Mouse (Mus musculus) limb, embryonic 14.5 days (tissue): ENCODE measurements at regions not wholly inside any gene's neighbourhood (a gene's known extent, or its start where the extent isn't known, plus 50 kb on each side); places are given as distances from the start of the nearest gene placed in this dataset.

Experiments
- ATAC-seq: fragments of 200-750 bp; cut with Nextera tagmentation; 2 replicates; pipeline ENCODE4 v1.8.0; 2017; ENCODE audit warnings: low read depth, moderate number of reproducible peaks, moderate TSS enrichment; ENCODE audit not compliant: low FRiP score
- DNase-seq: peaks from one replicate; pipeline ENCODE4 v3.0.0-alpha.2; 2015; ENCODE audit warnings: low spot score
- H3K27ac ChIP-seq: fragments of 300-500 bp; sonication (generic); replicated peaks from 2 replicates; pipeline ENCODE4 v1.5.1; 2014; ENCODE audit warnings: low read depth, mild to moderate bottlenecking, low read length, moderate library complexity, mixed read lengths
- H3K27me3 ChIP-seq: fragments of 300-500 bp; sonication (generic); 2 replicates; pipeline ENCODE4 v1.6.1; 2014; ENCODE audit warnings: low read length, mixed read lengths; ENCODE audit not compliant: control insufficient read depth, insufficient read depth
- H3K36me3 ChIP-seq: fragments of 300-500 bp; sonication (generic); 2 replicates; pipeline ENCODE4 v1.6.1; 2014; ENCODE audit warnings: mild to moderate bottlenecking, low read length, moderate library complexity, mixed read lengths; ENCODE audit not compliant: control insufficient read depth, insufficient read depth
- H3K4me1 ChIP-seq: fragments of 300-500 bp; sonication (generic); 2 replicates; pipeline ENCODE4 v1.6.1; 2014; ENCODE audit warnings: antibody characterized with exemption, low read length, mixed read lengths; ENCODE audit not compliant: control insufficient read depth, insufficient read depth
- H3K4me2 ChIP-seq: fragments of 300-500 bp; sonication (generic); replicated peaks from 2 replicates; pipeline ENCODE4 v1.6.1; 2014; ENCODE audit warnings: low read depth, mild to moderate bottlenecking, low read length, moderate library complexity; ENCODE audit not compliant: severe bottlenecking
- H3K4me3 ChIP-seq: fragments of 300-500 bp; sonication (generic); replicated peaks from 2 replicates; pipeline ENCODE4 v1.5.1; 2014; ENCODE audit warnings: low read length
- H3K9ac ChIP-seq: fragments of 300-500 bp; sonication (generic); 2 replicates; pipeline ENCODE4 v1.6.1; 2014; ENCODE audit warnings: mild to moderate bottlenecking, low read depth, low read length, moderate library complexity; ENCODE audit not compliant: severe bottlenecking
- H3K9me3 ChIP-seq: fragments of 300-500 bp; sonication (generic); 2 replicates; pipeline ENCODE4 v1.6.1; 2016; ENCODE audit warnings: low read length; ENCODE audit not compliant: control insufficient read depth
- POLR2A ChIP-seq: fragments of 200-500 bp; IDR thresholded peaks from 2 replicates; pipeline ENCODE4 v1.8.0; 2012; ENCODE audit warnings: inconsistent platforms, mild to moderate bottlenecking, moderate library complexity, borderline replicate concordance; ENCODE audit not compliant: insufficient read depth, insufficient read length; ENCODE audit errors: extremely low read depth
- WGBS: fragments of 180-500 bp; shearing (Covaris S2); extraction: QIAGEN DNeasy Blood & Tissue Kit; methylation state at CpG from one replicate; pipeline ENCODE4 v1.1.7; 2014; 5-methylcytosine and 5-hydroxymethylcytosine counted together

DNA sequence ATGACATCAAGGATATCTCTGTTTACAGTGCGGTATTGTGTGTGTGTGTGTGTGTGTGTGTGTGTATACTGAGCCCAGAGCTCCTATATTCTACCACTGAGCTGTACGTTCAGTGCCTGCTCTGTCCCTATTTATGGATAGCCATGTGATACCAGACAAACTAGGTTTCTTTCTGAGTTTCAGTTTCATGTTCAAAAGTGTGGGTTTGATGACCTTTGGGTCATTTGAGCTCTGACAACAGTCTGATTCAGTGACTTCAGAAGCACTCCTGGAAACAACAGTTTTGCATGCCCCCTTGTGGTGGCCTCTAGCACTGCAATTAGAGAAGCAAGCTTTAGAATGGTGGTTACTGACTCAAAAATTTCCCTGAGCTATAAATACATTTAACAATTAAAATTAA is 50.9 kb upstream of the Tent2 start:
- no peak overlapping the region for H3K27ac ChIP-seq
- H3K4me3 ChIP-seq = no peak overlapping the region
- DNase-seq = peak; percentile 71
- no peaks in the 10 kb centered on the region for H3K36me3 ChIP-seq
- TF ChIP-seq POLR2A = no peak
- WGBS = 90% methylated on average over 2 of the region's 2 CpGs
- no peaks in the 10 kb centered on the region for H3K9me3 ChIP-seq
- no peak overlapping the region for H3K4me2 ChIP-seq
- no peaks in the 10 kb centered on the region for H3K4me1 ChIP-seq
- no peaks in the 10 kb centered on the region for H3K27me3 ChIP-seq
- H3K9ac ChIP-seq = no peak overlapping the region
- ATAC-seq = peak; percentile 57; the same call in 1 of the 2 replicates

DNA sequence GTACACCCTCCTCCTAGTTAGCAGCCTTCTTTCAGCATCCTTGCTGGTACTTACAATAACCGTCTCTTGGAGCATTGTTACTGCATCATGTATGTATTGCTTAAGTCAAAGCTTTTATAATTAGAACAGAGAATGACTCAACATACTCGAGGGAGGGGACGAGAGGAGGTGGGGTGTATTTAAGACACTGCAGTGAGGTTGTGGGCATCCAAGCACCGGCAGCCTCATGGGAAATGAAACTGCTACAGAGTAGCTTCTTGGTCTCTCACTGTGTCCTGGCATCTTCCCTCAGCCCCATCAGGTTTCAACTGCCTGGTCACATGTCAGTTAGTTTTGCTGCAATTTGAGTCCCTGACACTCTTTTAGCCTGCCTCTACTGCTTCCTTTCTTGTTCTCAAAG is 50.7 kb upstream of the Homer1 start:
- 74% methylated on average over 4 of the region's 4 CpGs for WGBS

More for the DNA sequence above, 50.7 kb upstream of the Homer1 start:
- ATAC-seq (no peak), DNase-seq (no peak)
- no peak overlapping the region for H3K9ac ChIP-seq
- no peaks in the 10 kb centered on the region for H3K27me3 ChIP-seq
- TF ChIP-seq POLR2A = no peak
- no peak overlapping the region for H3K27ac ChIP-seq
- no peaks in the 10 kb centered on the region for H3K36me3 ChIP-seq
- H3K4me1 ChIP-seq = no peaks in the 10 kb centered on the region
- H3K9me3 ChIP-seq = no peaks in the 10 kb centered on the region
- H3K4me3 ChIP-seq = no peak overlapping the region
- H3K4me2 ChIP-seq = no peak overlapping the region
